Mouse (Mus musculus): ENCODE results near the gene 4931406C07Rik.
"Not testable (repeated sequence)": the region's sequence is repeated elsewhere in the genome, so short reads cannot be mapped to it uniquely, and the experiment has no call there.

Gene 4931406C07Rik

GRCm38 (mm10) chr9:15306398-15307119 is at the start of gene 4931406C07Rik:
Gene 4931406C07Rik (minus strand): TSS chr9:15306448.
- no peak for DNase-seq (ENCODE audit: low spot score)

- no peak for DNase-seq (ENCODE audit: low spot score)
These were observed 43.7 kb upstream of the 4931406C07Rik start for GRCm38 (mm10) chr9:15349925-15350324.

DNA sequence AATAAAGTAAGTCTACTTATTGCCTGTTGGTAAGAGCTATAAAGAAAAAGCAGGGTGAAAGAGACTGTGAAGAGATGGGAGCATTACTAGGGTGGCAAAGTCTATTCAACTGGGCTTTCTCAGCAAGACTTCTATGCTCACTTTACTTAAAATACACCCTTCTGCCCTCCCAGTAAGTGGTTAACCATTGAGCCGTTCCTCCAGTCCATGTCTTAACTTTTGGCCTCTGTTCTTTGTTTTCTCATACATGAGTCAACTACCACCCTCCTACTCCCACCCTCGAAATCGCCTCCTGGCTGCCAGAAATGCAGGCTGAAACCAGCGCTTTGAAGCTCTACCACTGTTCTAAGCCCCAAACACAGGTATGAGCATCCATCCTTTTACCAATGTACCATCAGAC is 31.5 kb upstream of the 4931406C07Rik start:
- no peak for DNase-seq (ENCODE audit: low spot score)

GRCm38 (mm10) chr9:15318170-15318742 is 12.0 kb upstream of the 4931406C07Rik start:
- DNase-seq (ENCODE audit: low spot score): no peak

DNA sequence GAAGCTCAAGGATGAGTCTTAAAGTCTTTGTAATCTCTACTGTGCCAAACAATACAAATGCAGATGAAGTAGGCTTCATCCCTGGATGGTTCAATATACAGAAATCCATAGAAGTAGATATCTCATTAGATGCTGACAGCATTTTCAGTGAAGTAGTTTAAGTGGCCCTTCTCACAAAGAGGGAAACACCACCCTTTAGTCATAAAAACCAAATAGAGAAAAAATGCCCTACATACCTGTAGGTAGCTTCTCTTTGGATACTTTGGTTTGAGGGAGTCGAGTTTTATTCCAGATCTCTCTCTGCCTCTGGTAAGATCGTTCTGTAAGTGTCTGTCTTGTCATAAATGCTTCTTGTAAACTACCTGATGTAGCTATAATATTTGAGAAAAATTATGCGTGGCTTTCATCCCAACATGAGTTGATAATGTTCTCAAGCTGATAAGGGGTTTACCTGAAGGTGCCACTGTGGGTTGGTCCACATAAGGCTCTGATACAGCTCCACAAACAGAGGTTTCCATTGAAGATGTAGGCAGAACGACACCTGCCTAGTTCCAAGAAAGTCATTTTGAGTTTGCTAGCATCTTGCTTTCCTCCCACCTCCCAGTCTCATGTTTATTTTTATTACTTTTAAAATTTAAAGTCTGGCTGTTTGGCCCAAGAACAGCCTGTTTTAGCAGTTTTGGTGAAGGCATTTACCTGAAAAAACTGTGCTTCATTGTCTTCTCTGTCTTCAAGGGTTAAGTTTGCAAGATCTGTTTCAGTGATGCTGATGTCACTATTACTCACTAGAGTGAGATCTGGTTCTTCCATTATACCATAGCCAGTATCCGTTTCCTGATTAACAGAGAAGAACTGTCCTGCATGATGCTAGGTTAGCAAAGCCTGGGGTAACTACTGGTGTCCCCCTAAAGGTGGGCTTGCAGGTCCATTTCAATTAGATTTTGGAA is 11.2 kb upstream of the 4931406C07Rik start:
- DNase-seq (ENCODE audit: low spot score): no peak

GRCm38 (mm10) chr9:15316296-15316695 is 10.0 kb upstream of the 4931406C07Rik start:
- not testable (repeated sequence) for DNase-seq (ENCODE audit: low spot score)

DNA sequence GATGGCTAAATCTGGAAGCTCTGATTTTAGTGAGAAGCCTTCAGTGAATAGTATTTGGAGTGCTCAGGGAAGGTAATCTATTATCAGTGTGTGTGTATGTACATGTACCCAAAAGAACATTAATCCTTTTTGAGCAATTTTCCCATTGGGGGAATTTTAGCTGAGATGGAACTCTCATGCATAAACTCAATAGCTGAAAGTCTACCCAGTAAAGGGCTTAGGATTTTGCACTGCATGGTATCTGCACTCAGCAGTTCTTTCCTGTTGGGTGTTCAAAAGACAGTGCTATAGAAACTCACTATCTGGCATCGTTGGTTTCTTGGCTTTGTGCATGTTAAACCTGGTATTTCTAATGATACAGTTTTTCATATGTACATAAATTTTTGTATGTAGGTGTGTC is 8.4 kb upstream of the 4931406C07Rik start:
- no peak for DNase-seq (ENCODE audit: low spot score)

- DNase-seq (ENCODE audit: low spot score): no peak
These were observed 7.4 kb upstream of the 4931406C07Rik start for GRCm38 (mm10) chr9:15313633-15314032.

DNA sequence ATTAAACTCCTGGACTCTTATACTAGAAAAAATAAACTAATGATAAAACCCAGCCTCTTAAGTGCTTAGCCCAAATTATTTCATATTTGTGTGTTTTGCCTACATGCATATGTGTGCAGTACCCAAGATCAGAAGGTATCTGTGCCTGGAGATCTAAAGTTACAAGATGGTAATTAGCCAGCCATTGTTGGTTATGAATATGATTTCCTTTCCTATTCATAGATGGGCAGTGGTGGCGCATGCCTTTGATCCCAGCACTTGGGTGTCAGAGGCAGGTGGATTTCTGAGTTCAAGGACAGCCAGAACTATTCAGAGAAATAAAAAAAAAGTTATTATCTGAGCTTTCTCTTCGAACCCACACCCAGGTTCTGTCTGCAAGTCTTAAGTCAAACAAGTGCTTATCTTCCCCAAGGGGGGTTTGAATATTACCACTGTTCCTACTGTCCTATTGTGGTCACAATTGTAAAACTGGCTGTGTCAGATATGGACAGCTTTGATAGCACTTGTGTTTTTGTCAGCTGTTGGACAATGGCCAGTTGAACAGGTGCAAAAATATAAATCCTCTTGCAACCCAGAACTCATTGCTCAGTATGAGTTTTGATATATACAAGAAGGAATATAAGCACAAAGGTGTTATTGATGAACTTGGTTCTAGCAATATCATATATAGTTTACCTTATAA is 5.9 kb upstream of the 4931406C07Rik start:
- no peak for DNase-seq (ENCODE audit: low spot score)

- no peak for DNase-seq (ENCODE audit: low spot score)
These were observed 3.9 kb upstream of the 4931406C07Rik start for GRCm38 (mm10) chr9:15310179-15310578.

- DNase-seq (ENCODE audit: low spot score): no peak
These were observed 3.2 kb upstream of the 4931406C07Rik start for GRCm38 (mm10) chr9:15309425-15309824.

- no peak for DNase-seq (ENCODE audit: low spot score)
These were observed 2.0 kb upstream of the 4931406C07Rik start for GRCm38 (mm10) chr9:15308254-15308653.

DNA sequence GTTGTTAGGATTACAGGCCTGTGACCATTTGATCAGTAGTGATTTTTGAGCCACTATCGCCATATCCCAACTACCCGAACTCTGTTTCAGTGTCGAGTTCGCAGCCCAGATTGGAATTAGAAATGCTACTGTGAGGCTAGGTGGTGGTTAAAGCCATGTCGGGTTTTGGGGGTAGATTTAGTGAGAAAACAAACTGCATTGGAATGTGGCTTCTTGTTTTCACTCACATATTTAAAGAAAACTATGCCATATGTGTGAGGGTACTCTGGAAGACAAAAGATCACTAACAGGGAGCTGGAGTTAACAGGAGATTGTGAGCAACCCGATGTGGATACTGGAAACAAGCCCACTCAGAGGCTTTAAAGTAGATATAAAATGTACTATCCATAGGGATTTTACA is 1.0 kb upstream of the 4931406C07Rik start:
- no peak for DNase-seq (ENCODE audit: low spot score)

GRCm38 (mm10) chr9:15305503-15306397 is 498 bp downstream of the 4931406C07Rik start, which contains the start of gene Taf1d:
Gene Taf1d (plus strand): TSS chr9:15306214.
- DNase-seq (ENCODE audit: low spot score): peak; percentile 98

- no peak for DNase-seq (ENCODE audit: low spot score)
These were observed 3.4 kb downstream of the 4931406C07Rik start for GRCm38 (mm10) chr9:15302881-15303280.

DNA sequence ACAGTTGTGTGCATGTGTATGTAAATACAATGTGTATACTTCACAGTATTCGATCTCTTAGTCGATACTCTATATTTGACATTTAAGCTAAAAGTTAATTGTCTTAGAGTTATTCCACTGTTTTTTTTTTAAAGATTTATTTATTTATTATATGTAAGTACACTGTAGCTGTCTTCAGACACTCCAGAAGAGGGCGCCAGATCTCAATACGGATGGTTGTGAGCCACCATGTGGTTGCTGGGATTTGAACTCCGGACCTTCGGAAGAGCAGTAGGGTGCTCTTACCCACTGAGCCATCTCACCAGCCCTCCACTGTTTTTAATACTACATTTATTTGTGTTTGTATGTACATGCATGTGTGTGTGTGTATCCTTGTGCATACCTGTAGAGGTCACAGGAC is 4.2 kb downstream of the 4931406C07Rik start:
- not testable (repeated sequence) for DNase-seq (ENCODE audit: low spot score)

DNA sequence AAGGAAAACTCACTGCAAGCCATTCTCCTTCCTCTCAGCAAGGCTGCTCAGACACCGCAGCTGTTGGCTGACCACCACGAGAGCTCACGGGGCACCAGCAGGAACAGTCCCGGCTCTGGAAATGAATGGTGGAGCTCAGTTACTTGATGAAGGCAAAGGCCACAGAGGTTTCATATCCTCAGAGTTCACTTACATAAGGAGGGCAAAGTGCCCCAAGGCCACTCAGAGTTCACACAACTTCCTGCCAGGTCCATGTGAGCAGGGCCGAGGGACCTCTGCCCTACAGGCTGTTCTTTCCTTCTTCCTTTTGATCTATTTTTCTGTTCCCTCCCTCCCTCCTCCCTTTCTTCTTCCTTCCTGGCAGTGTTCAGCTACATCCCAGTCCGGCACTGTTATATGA is 4.8 kb downstream of the 4931406C07Rik start:
- DNase-seq (ENCODE audit: low spot score): no peak

DNA sequence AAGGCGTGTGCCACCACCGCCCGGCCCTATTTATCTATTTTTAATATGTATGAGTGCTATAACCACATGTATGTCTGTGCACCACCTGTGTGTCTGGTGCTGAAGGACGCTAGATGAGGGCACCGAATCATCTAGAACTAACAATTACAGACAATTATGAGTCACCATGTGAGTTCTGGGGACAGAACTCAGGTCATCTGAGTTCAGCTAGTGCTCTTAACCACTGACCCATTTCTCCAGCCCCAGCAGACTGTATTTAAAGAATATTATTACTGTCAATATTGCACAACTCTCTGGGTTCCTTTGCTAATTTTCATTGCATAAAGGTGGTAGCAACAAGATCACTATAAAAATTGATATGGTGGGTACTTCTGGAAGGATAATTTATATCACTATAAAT is 6.2 kb downstream of the 4931406C07Rik start:
- no peak for DNase-seq (ENCODE audit: low spot score)

DNA sequence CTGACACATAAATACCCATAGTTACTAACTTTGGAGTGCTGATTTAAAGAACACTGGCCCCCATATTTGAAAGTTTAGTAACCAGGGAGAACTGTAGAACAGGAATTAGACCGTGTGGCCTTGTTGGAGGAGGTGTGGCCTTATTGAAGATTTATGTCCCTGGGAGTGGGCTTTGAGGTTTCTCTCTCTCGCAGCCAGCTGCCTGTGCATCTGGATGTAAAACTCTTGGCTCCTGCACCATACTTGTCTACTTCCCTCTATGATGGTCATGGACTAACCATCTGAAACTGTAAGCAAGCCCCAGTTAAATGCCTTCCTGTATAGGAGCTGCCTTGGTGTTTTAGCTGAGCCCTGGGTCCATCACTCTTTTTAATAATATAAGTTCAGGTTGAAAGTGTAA is 7.8 kb downstream of the 4931406C07Rik start:
- no peak for DNase-seq (ENCODE audit: low spot score)

DNA sequence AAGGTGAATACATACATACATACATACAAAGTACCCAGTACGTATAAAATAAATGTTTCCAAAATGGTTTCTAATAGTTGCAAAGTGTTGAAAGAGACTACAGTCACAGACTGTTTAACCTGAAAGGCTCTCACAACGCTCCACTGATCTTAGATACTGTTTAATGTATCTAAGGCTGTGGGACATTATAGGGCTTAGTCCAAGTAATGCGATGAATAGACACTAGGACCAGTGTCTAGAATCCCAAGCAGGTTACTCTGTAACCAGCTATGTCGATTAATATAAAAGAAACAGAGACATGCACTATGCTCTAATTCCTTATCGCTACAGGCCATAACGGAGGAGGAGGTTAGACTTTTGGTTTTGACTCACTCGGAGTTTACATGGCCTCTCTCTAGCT is 9.1 kb downstream of the 4931406C07Rik start:
- no peak for DNase-seq (ENCODE audit: low spot score)

DNA sequence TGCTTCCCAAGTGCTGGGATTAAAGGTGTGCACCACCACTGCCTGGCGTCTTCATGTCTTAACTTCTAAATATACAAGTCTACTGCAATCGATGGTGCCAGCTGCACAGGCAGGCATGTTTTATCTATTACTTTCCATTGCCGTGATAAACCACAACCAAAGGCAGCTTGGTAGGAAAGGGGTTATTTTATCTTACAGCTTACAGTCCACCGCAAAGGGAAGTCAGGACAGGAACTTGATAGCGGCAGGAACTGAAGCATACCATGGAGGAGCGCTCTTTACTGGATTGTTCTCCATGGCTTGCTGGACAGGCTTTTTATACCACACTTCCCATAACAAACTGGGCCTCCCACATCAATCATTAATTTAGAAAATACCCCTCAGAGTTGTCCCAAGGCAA is 17.0 kb downstream of the 4931406C07Rik start:
- no peak for DNase-seq (ENCODE audit: low spot score)
